Mouse (Mus musculus): ENCODE results near the gene Lin52.

The Lin52 gene

DNA sequence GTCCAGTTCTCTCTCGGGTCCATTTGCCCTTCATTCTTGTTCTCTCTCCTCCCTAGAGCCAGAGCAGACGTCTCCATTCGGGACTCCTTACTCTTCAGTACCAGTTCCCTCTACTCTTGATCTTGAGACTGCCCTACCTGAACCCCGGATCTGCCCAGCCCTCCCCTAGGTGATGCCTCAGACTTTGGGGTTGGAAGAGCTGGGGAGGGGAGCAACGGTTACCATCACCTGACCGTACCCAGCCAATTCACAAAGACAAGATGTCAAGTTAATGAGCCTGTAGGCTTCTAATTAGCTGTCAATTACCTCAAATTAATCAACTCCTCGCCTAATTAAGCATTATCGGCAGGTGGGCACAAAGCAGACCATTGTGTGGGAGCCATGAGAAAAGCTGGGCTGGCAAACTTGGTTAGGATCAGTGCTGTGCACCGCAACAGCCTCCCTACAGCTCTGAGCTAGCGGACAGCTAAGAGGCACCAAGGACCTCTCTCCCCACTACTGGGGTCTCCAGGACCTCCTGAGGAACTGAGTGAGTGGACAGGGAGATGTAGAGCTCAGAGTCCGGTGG is 90.3 kb downstream of the Lin52 start:
- no peak for DNase-seq

DNA sequence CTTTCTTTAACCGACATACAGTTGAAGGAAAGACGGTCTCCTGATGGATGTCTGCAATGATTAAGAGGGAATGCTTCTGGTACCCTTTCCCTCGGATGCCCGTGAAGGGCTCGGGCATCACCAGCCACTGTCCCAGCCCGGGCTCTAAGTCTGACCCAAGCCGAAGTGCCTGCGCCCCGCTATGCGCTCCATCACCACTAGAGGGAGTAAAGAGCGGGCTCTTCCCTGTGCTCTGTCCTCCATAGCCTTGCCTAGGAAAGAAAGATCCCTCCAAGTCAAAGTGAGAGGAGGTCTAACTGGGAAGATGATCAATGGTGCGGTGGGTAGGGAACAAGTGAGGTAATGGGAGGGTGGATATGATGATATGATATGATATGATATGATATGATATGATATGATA is 94.8 kb downstream of the Lin52 start:
- peak; percentile 53 to 63 for DNase-seq

DNA sequence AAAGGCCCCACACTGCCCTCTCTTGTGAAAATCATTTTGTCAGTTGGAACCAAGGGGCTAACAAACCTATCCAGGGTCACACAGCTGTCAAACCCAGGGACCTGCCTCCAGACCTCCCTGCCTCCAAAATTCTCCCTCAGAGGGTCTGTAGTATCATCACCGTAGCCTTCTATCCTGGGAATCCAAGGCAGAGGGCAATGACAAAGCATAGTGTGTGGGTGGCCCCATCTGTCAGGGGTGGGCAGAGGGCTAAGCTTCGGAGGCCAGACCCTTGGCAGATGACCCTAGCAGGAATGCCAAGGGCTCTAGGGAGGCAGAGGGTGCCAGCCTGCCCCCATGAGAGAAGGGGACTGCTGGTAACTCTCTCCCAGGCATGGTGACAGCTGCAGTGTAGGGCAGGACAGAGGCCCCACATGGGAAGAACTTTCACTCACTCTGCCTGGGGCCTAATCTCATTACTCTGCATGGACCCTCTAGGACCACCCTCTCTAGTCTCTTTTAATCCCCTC is 95.4 kb downstream of the Lin52 start:
- DNase-seq: no peak

DNA sequence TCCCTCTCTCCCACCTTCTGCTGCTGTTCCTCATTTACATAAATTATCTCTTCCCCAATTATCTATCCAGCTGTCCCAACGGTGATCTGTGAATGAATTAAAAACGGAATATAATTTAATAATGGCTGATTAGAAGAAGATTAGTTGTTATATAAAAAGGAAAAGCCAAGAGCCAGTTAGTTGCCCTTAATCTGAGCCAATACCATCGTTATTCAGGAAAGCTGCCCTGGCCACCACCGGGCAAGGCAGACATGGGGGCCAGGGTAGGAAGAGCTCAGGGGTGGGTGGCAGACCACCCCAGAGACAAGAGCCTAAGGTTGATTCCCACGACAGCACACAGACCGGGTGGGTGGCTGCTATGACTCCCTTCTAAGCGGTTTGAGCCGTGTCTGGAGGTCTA is 97.0 kb downstream of the Lin52 start:
- no peak for DNase-seq

DNA sequence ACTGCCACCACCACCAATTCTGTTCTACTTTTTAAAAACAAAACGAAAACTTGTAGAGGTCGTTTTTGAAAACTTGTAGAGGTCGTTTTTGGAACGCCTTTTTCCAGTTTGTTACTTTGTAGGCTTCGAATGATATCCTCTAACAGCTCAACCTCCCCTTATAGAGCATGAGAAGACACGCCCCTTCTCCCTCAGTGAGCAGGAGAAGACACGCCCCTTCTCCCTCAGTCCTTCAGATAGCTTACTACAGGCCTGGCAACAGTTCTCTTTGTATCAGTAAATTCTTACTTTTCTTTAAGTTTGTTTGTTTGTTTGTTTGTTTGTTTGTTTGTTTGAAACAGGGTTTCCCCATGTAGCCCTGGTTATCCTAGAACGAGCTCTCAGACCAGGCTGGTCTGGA is 104.0 kb downstream of the Lin52 start:
- no peak for DNase-seq

DNA sequence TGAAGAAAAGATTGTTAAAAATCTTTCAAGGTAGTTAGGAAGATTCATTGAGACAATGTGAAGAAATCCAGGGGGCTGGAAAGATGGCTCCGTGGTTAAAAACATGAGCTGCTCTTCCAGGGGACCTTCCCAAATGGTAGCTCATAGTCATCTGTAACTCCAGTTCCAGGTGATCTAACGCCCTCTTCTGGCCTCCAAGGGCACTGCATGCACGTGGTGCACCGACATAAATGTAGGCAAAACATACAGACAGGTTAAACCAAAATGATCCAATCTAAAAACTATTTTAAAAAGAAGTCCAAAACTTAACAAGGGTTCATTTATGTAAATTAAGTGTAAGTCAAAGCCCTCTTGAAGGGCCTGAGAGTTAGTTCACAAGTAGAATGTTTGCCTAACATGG is 111.3 kb downstream of the Lin52 start:
- DNase-seq: no peak

DNA sequence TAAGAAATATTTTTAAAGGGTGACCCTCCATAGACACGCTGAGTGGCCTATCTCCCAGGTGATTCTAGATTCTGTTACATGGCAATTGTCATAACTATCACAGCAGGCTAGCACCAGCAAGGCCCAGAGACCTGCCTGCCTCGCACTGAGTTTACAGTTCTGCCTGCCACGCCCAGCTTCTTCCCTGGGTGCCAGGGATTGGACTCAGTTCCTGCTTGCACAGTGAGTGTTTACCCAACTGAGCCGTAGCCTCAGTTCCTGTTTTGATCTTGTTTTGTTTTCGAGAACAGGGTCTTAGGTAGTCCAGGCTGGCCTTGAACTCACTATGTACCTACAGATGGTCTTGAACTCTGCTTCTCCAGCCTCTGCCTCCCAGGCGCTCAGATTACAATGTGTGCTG is 116.4 kb downstream of the Lin52 start:
- no peak for DNase-seq

DNA sequence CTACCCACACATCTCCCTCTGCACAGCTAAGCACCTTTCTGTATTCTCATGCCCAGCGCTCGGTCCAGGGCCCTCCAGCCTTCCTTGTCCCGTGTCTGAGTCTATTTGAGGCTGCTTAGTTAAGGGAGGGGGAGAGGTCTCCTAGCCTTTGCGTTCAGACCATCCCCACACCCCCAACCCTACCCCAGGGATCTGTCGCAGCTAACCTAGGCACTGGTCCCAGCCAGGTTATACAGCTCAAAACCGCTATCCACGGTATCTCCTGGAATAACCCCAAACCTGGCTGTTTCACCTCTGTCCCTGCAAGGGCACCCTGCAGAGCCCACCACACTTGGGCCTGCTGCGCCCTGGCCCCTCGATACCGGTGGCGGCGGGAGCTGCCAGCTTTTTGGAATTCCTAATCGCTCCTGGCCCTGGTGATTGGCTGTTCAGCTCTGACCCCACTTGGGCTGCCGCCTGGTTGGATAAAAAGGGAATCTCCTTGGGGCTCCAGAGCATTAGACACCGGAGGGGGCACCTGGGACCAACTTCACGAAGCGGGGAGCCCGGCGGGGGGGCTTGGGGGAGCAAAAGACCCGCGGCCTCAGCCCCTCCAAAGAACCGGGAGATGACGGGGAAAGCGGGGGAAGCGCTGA is 118.2 kb downstream of the Lin52 start, which contains the start of gene Vsx2:
Vsx2 (plus strand) TSS at position 427 of the 635 bp plus-strand sequence.
- peak in 1 of 2 experiments; percentile 4 for DNase-seq

DNA sequence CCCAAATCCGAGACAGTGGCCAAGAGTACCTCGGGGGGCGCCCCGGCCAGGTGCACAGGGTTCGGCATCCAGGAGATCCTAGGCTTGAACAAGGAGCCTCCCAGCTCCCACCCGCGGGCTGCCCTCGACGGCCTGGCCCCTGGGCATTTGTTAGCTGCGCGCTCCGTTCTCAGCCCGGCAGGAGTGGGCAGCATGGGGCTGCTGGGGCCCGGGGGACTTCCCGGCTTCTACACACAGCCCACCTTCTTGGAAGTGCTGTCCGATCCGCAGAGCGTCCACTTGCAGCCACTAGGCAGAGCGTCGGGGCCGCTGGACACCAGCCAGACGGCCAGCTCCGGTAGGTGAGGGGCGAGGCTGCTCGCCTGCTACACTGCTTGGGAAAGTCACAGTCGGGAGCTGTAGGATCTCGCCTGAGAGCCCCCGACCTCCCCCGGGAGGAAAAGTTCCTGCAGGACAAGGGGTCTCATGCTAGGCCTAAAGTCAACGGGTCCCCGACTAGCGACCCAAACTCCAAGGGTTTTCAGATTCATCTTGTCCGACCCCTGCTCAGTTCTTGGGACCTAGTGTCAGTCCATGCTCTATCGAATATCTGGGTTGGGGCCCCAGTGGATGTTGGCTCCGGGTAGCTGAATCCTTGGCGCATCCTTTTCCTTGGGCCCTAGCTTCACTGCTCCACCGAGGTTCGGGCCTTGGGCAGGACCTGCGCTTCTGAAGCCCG is 118.9 kb downstream of the Lin52 start:
- DNase-seq: peak in 1 of 2 experiments; percentile 5

DNA sequence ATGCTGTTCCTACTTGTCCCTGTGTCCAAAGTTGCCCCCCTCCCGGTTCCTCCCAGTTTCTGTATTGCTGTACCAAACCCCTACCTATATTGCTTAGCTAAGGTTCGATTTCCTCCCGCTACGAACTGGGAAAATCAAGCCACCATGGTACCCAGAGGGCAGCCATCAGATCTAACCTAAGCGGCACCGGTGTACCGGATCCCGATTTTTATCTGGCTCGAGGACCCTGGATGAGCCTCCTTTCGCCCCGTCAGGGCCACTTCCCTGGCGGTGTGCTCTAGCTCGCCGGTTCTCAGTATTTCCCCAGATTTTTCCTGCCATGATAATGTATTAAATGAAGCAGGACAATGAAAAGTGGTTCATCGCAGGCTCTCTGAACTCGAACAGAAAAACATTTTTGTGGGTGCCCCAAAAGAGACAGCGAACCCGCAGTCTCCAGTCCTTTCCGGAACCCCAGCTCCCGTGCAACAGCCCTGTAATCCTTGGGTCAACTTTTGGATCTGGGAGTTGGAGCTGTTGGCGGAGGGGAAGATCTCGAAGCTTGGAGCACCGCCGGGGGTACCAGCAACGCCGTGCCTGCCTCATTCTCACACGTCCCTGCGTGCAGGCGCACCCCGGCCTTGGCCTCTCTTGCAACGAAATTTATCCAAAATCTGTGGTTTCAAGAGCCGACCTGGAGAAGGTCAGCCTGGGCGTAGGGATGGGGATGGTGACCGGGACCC is 119.6 kb downstream of the Lin52 start:
- no peak for DNase-seq

DNA sequence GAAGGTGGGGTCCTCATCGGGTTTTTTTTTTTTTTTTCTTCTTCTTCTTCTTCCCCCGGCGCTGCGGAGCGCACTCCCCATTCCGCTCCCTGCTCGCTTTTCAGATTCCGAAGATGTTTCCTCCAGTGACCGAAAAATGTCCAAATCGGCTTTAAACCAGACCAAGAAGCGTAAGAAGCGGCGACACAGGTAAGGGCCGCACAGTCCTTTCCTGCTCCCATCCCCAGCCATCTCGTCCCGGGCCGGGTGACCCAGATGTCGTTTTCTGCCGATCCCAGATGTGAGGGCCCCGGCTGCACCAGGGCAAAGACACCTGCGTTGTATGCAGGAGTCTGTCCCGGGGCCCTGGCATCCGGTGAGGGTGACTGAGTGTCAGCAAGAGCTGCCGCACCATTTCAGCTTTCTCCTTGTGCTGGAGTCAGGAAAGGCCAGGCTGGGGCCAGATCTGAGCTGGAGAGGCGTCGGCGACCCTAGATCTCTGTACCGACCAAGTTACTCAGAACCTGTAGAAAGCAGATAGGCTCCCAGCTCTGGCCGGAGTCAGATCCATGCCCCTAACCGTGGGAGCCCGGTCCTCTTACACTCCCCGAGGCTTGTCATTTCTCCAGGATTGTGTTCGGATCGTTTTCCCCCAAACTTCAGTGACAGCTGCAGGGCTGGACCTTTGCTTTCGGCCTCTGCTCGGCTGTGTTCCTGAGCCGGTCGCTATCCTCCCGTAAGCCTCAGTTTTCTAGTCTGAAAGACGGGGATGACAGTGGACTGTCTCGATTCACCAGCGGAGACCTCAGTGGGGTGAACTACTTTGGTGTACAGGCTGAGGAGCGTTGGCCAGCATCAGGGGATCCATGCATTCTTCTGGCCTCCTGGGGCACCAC is 120.5 kb downstream of the Lin52 start:
- DNase-seq: peak; percentile 10 to 31

DNA sequence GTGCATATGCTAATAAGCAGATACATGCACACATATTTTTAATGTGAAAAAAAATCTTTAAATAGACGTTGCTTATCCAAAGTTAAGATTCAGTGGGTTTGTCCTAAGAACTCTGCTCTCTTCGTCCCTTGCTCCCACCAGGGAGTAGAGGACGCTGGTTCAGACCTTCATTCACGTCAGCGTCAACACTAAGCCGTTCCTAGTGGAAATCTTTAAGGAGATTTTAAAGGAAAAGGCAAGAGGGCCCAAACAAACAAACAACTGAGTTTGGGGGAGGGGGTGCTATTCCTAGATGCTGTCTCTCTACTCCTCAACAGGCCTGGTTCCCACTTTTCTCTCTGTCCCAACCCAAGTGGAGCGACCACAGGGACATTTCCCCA is 121.1 kb downstream of the Lin52 start:
- no peak for DNase-seq

DNA sequence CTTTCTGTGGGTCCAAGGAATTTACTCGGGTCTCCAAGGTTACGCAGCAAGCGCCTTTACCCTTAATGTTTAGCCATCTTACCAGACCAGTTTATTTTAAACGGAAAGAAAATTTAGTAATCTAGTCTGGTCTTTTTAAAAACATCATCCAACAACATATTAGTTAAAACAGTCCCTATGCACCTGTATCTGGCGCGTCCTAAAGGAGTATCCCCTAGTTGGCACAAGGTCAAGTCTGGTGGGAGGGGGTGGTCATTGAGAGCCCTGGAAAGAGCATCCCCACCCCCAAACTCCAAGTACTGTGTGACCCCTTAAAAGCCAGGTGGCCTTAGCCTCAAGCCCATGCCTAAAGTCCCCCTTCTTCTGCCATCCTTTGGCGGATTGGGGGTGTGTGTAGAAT is 121.9 kb downstream of the Lin52 start:
- DNase-seq: no peak

DNA sequence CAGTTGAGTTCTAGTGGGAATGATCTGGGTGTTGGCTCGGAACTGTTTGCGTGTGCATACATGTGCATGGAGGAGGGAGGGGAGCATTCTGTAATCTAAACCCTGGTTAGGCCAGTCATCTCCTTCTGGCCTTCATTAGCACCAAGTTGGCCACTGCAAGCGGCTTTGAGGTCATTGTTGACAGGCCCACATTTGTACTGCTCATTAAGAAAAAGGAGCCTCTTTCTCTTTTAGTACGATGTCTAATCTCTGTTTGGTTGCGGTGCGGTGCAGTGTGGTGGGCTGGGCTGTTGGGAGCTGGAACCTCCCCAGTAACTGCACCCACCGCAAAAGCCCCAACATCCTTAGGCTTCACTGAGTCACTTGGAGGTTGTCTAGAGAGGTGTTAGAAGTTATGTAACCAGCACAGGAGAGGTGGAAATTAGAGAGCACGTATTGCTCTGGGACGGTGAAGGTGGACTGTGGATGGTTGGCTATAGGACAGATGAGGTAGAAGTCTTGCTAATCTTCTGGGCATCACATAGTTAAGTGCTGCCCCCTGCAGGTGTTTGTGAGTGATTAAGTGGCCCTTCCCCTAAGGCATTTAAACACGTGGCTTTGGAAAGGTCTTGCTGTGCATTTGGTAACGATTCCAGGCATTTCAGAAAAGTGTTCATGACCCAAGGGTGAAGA is 126.7 kb downstream of the Lin52 start:
- DNase-seq: no peak

DNA sequence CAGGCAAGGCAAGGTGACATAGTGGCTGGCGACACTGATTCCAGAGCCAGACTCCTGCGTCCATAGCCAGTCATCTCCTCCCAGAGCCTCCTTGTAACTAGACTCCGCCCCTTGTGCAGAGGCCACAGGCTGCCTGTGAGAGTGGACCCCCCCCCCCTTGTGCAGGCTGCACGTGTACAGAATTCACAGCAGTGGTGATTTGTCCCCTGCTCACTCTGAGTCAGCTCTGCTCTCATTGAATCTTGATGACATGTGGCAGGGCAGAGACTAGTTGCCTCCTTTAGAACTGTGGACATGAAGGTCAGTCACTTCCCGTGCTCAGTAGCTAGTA is 127.2 kb downstream of the Lin52 start:
- no peak for DNase-seq

DNA sequence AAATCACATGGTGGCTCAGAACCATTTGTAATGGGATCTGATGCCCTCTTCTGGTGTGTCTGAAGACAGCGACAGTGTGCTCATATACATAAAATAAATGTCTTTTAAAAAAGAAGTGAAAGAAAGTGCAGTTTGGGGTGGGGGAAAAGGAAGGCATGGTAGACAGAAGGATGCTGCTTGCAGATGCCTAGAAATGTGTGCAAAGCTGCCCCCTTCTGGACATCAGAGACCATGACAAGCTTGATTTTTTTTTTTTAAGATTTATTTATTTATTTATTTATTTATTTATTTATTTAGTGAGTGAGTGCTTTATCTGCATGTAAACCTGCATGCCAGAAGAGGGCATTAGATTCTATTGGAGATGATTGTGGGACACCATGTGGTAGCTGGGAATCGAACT is 130.1 kb downstream of the Lin52 start:
- DNase-seq: no peak

DNA sequence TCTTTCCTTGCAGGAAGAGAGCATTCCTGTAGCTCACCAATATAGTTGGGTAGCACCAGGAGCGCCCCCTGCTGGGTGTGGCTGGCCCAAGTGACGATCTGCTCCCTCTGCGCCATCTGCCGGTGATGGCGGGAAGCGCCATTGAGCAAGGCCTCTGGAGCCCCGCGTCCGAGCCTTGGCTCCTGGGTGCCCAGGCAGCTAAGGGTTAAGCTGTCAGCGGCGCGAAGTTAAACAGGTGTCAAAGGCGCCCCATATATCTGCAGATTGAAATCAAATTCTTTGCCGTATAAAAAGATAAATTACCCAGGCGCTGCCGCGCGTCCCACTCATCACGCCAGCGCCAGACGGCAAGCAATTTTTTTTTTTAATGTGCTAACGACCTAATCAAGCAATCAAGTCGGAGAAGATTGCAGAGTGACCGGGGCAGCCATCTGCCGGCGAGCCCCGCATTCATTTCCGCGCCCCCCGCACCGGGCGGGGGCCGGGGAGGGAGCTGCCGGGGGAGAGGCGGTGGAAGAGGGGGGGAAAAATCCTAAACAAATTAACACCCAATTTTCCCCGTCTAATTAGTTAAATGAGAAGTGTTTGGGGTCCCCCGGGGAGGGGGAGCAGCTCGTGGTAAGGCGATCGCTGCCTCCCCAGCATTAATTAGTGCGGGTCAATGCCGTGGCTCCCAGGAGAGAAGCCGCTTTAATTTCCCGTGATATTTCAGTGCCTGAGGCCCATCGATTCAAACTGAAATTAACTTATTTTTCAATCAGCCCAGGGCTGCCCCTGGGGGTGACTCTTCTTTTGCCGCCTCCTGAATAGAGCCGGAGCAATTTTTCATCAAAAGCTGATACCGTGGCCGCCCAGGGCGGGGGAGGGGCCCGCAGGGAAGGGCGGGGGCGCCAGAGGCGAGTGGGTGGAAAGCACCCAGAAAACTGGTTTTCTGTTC is 138.9 kb downstream of the Lin52 start:
- peak; percentile 85 to 93 for DNase-seq

Data from lung, postnatal 4 days (tissue).